ENCODE assay signal across 10 mouse cellular contexts in the genomic region with DNA sequence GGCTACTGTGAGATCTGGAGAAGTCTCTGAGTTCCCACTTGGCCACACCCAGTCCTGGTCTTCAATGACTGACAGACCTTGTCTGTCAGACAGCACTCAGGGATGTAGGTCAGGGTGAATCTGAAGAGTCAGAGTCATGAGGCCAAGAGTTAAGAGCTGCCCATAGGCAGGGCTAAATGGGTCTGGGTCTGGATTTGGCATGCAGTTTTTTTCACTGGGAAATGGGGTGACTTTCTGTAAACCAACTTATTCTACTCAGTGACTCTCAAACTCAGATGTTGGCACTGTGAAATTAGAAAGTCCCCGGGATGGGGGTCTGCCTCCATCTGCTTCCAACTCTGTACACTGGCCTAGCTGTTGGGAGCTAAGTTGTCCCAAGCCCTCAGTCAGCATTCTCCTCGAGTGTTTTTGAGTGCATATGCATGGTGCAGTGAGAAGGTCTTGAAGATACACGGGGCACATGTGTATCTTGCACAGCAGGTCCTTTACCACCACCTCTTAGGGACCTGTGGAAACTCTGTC. TPM values are rescaled to one million over a fixed set of nuclear protein-coding genes. Genes with fewer than 3 reads are reported as not detected.
DNase-seq lines count a peak whose midpoint lies in the region; ATAC-seq and TF ChIP-seq lines count a peak whose summit lies in the region.
"Had no signal": no experiment of that assay in that cellular context is flagged by ENCODE, and none has a peak within 500 bp of the region (broad histone marks: within the 10 kb centered on the region; RNA-seq: fewer than 3 reads in every experiment).

No protein-coding gene starts in this region.

- no peak overlapping the region for H3K4me2 ChIP-seq in forebrain, embryonic 15.5 days (replicated peaks)
- H3K4me2 ChIP-seq in hindbrain, embryonic 11.5 days (replicated peaks; ENCODE audit: low read depth, low read length), result 0 out of 2 replicates have a peak overlapping the region, but pooled peaks have one; percentile 72
- peak overlapping the region; percentile 92 for H3K4me2 ChIP-seq in liver, embryonic 13.5 days

- TF ChIP-seq POLR2A in lung, adult 2 months (IDR thresholded peaks at IDR 0.05; ENCODE audit: borderline replicate concordance, extremely low read depth, low read depth, low read length), result no peak

- H3K4me3 ChIP-seq in forebrain, embryonic 10.5 days, result peak overlapping the region; percentile 65; the same call in 1 of the 2 replicates
- H3K4me3 ChIP-seq in forebrain, embryonic 15.5 days, result no peak overlapping the region
- peak overlapping the region; percentile 91 for H3K4me3 ChIP-seq in lung, adult 2 months (replicated peaks; ENCODE audit: extremely low read depth, low read depth, low read length)
- no peak overlapping the region for H3K4me3 ChIP-seq in hindbrain, embryonic 11.5 days (ENCODE audit: low read depth, low read length)
- peak overlapping the region; percentile 64 for H3K4me3 ChIP-seq in liver, embryonic 13.5 days (replicated peaks)

- WGBS in forebrain, embryonic 10.5 days, result 80% methylated on average over 3 of the region's 3 CpGs
- WGBS in forebrain, embryonic 15.5 days, result 79% methylated on average over 3 of the region's 3 CpGs
- 52% methylated on average over 3 of the region's 3 CpGs for WGBS in lung, adult 2 months
- WGBS in hindbrain, embryonic 11.5 days, result 85% methylated on average over 3 of the region's 3 CpGs
- 61% methylated on average over 3 of the region's 3 CpGs for WGBS in liver, embryonic 13.5 days (ENCODE audit: insufficient replicate concordance)

- TF ChIP-seq CTCF in lung, adult 2 months (IDR thresholded peaks at IDR 0.05; ENCODE audit: insufficient read depth, low read length), result no peak

- peaks cover 37% of the 10 kb centered on the region for H3K4me1 ChIP-seq in forebrain, embryonic 10.5 days
- H3K4me1 ChIP-seq in forebrain, embryonic 15.5 days, result peaks cover 8% of the 10 kb centered on the region
- H3K4me1 ChIP-seq in lung, adult 2 months (ENCODE audit: control insufficient read depth, insufficient read depth, low read length), result peaks cover 8% of the 10 kb centered on the region
- peaks cover 9% of the 10 kb centered on the region; the same call in 1 of the 2 replicates for H3K4me1 ChIP-seq in hindbrain, embryonic 11.5 days (replicated peaks; ENCODE audit: control insufficient read depth, insufficient read depth, low read length)
- H3K4me1 ChIP-seq in liver, embryonic 13.5 days (replicated peaks), result peaks cover 83% of the 10 kb centered on the region

- H3K9me3 ChIP-seq in forebrain, embryonic 10.5 days, result no peaks in the 10 kb centered on the region
- no peaks in the 10 kb centered on the region for H3K9me3 ChIP-seq in forebrain, embryonic 15.5 days
- no peaks in the 10 kb centered on the region for H3K9me3 ChIP-seq in hindbrain, embryonic 11.5 days (ENCODE audit: control insufficient read depth, low read length)
- no peaks in the 10 kb centered on the region for H3K9me3 ChIP-seq in liver, embryonic 13.5 days (replicated peaks)

- 0 out of 2 replicates have a peak, but pooled peaks cover 3% of the 10 kb centered on the region for H3K36me3 ChIP-seq in forebrain, embryonic 10.5 days (replicated peaks)
- no peaks in the 10 kb centered on the region for H3K36me3 ChIP-seq in forebrain, embryonic 15.5 days
- no peaks in the 10 kb centered on the region for H3K36me3 ChIP-seq in hindbrain, embryonic 11.5 days (ENCODE audit: control insufficient read depth, insufficient read depth, low read length)
- H3K36me3 ChIP-seq in liver, embryonic 13.5 days, result no peaks in the 10 kb centered on the region

- DNase-seq in forebrain, embryonic 10.5 days (ENCODE audit: extremely low spot score, low spot score), result no peak
- DNase-seq in lung, adult 2 months, result no peak
- DNase-seq in lung, adult 18-20 months, result no peak
- no peak for DNase-seq in hindbrain, embryonic 11.5 days (ENCODE audit: low spot score)
- no peak for DNase-seq in liver, embryonic 13.5 days
- DNase-seq in adrenal gland, postnatal 14 days, result no peak

- ATAC-seq in forebrain, embryonic 15.5 days (replicated peaks), result no peak
- ATAC-seq in hindbrain, embryonic 11.5 days (ENCODE audit: low FRiP score), result no peak
- ATAC-seq in liver, embryonic 13.5 days (ENCODE audit: low read depth), result no peak
- ATAC-seq in frontal cortex, adult (ENCODE audit: low TSS enrichment), result no peak

- H3K27me3 ChIP-seq in forebrain, embryonic 10.5 days (ENCODE audit: poor library complexity, severe bottlenecking), result peaks cover 28% of the 10 kb centered on the region
- no peaks in the 10 kb centered on the region for H3K27me3 ChIP-seq in forebrain, embryonic 15.5 days
- H3K27me3 ChIP-seq in hindbrain, embryonic 11.5 days (ENCODE audit: control insufficient read depth, insufficient read depth, low read length), result no peaks in the 10 kb centered on the region
- H3K27me3 ChIP-seq in liver, embryonic 13.5 days, result peaks cover 11% of the 10 kb centered on the region; the same call in 1 of the 2 replicates

- H3K27ac ChIP-seq in forebrain, embryonic 10.5 days, result peak overlapping the region; percentile 91; the same call in 1 of the 2 replicates
- H3K27ac ChIP-seq in forebrain, embryonic 15.5 days (replicated peaks), result no peak overlapping the region
- no peak overlapping the region for H3K27ac ChIP-seq in hindbrain, embryonic 11.5 days (ENCODE audit: low read depth, low read length)
- H3K27ac ChIP-seq in liver, embryonic 13.5 days, result peak overlapping the region; percentile 86

- H3K9ac ChIP-seq in forebrain, embryonic 15.5 days (replicated peaks), result no peak overlapping the region
- H3K9ac ChIP-seq in hindbrain, embryonic 11.5 days (ENCODE audit: low read depth, low read length), result no peak overlapping the region
- H3K9ac ChIP-seq in liver, embryonic 13.5 days, result peak overlapping the region; percentile 82; the same call in 1 of the 2 replicates

RNA-seq across cellular contexts. Expression of gene Hspa12b, which starts 1.6 kb away (rescaled TPM):
- polyA plus RNA-seq in forebrain, embryonic 10.5 days (2016; fragmentation: Nextera tagmentation; extraction: Ambion mirVana), result 8.4 and 8.7 TPM in 2 replicates
- 3.7 TPM in 2 replicates for polyA plus RNA-seq in forebrain, embryonic 15.5 days (2015; fragmentation: Nextera tagmentation; extraction: Ambion mirVana)
- 56.2 and 58.3 TPM in 2 replicates for polyA plus RNA-seq in lung, adult 2 months (2012; rRNA removed)
- polyA plus RNA-seq in hindbrain, embryonic 11.5 days (2014; fragmentation: Nextera tagmentation; extraction: Ambion mirVana), result 4.0 and 4.6 TPM in 2 replicates
- polyA plus RNA-seq in liver, embryonic 13.5 days (2015; fragmentation: Nextera tagmentation; extraction: Ambion mirVana), result 2.1 and 2.2 TPM in 2 replicates
- 23.3 and 26.1 TPM in 2 replicates for total RNA-seq in adrenal gland, postnatal 14 days (2021)
- total RNA-seq: neutrophil, adult 5-6 weeks had no signal

RNA-seq across cellular contexts. Expression of gene Gm11037, which starts 4.6 kb away (rescaled TPM):
- polyA plus RNA-seq in forebrain, embryonic 10.5 days (2016; fragmentation: Nextera tagmentation; extraction: Ambion mirVana), result not detected in 2 replicates
- polyA plus RNA-seq in forebrain, embryonic 15.5 days (2015; fragmentation: Nextera tagmentation; extraction: Ambion mirVana), result not detected in 2 replicates
- not detected in 2 replicates for polyA plus RNA-seq in lung, adult 2 months (2012; rRNA removed)
- polyA plus RNA-seq in hindbrain, embryonic 11.5 days (2014; fragmentation: Nextera tagmentation; extraction: Ambion mirVana), result not detected in 2 replicates
- not detected in 2 replicates for polyA plus RNA-seq in liver, embryonic 13.5 days (2015; fragmentation: Nextera tagmentation; extraction: Ambion mirVana)
- total RNA-seq in adrenal gland, postnatal 14 days (2021), result not detected in 2 replicates
- total RNA-seq: neutrophil, adult 5-6 weeks had no signal
- polyA plus RNA-seq: gonadal fat pad, adult 2 months had no signal

RNA-seq across cellular contexts. Expression of gene 1700037H04Rik, which starts 31.2 kb away (rescaled TPM):
- 128 and 129 TPM in 2 replicates for polyA plus RNA-seq in forebrain, embryonic 10.5 days (2016; fragmentation: Nextera tagmentation; extraction: Ambion mirVana)
- 88.7 and 95.4 TPM in 2 replicates for polyA plus RNA-seq in forebrain, embryonic 15.5 days (2015; fragmentation: Nextera tagmentation; extraction: Ambion mirVana)
- polyA plus RNA-seq in lung, adult 2 months (2012; rRNA removed), result 67.6 and 76.4 TPM in 2 replicates
- polyA plus RNA-seq in hindbrain, embryonic 11.5 days (2014; fragmentation: Nextera tagmentation; extraction: Ambion mirVana), result 122 and 123 TPM in 2 replicates
- 124 and 129 TPM in 2 replicates for polyA plus RNA-seq in liver, embryonic 13.5 days (2015; fragmentation: Nextera tagmentation; extraction: Ambion mirVana)
- 69.4 and 79.8 TPM in 2 replicates for total RNA-seq in adrenal gland, postnatal 14 days (2021)

RNA-seq across cellular contexts. Expression of gene Siglec1, which starts 42.1 kb away (rescaled TPM):
- 0.09 and 0.12 TPM in 2 replicates for polyA plus RNA-seq in forebrain, embryonic 10.5 days (2016; fragmentation: Nextera tagmentation; extraction: Ambion mirVana)
- polyA plus RNA-seq in forebrain, embryonic 15.5 days (2015; fragmentation: Nextera tagmentation; extraction: Ambion mirVana), result 0.19 and 0.24 TPM in 2 replicates
- 14.7 and 18.5 TPM in 2 replicates for polyA plus RNA-seq in lung, adult 2 months (2012; rRNA removed)
- polyA plus RNA-seq in hindbrain, embryonic 11.5 days (2014; fragmentation: Nextera tagmentation; extraction: Ambion mirVana), result 0.10 and 0.15 TPM in 2 replicates
- 0.49 and 0.56 TPM in 2 replicates for polyA plus RNA-seq in liver, embryonic 13.5 days (2015; fragmentation: Nextera tagmentation; extraction: Ambion mirVana)
- 2.3 and 8.2 TPM in 2 replicates for total RNA-seq in adrenal gland, postnatal 14 days (2021)

RNA-seq across cellular contexts. Expression of gene Cenpb, which starts 51.2 kb away (rescaled TPM):
- polyA plus RNA-seq in forebrain, embryonic 10.5 days (2016; fragmentation: Nextera tagmentation; extraction: Ambion mirVana), result 8.9 and 10.0 TPM in 2 replicates
- 18.8 and 19.7 TPM in 2 replicates for polyA plus RNA-seq in forebrain, embryonic 15.5 days (2015; fragmentation: Nextera tagmentation; extraction: Ambion mirVana)
- polyA plus RNA-seq in lung, adult 2 months (2012; rRNA removed), result 131 and 138 TPM in 2 replicates
- 8.8 and 9.0 TPM in 2 replicates for polyA plus RNA-seq in hindbrain, embryonic 11.5 days (2014; fragmentation: Nextera tagmentation; extraction: Ambion mirVana)
- polyA plus RNA-seq in liver, embryonic 13.5 days (2015; fragmentation: Nextera tagmentation; extraction: Ambion mirVana), result 3.5 and 4.5 TPM in 2 replicates
- total RNA-seq in adrenal gland, postnatal 14 days (2021), result 65.6 and 70.4 TPM in 2 replicates

Comparison
In these comparisons a context has a peak if more than half of its experiments do, and no peak if none do; other contexts are left out.
1. H3K27ac ChIP-seq: peak in forebrain, embryonic 10.5 days (single experiment) and liver, embryonic 13.5 days (single experiment); none in forebrain, embryonic 15.5 days (single experiment) and hindbrain, embryonic 11.5 days (single experiment).
2. H3K4me3 ChIP-seq: peak in forebrain, embryonic 10.5 days (single experiment), lung, adult 2 months (single experiment) and liver, embryonic 13.5 days (single experiment); none in forebrain, embryonic 15.5 days (single experiment) and hindbrain, embryonic 11.5 days (single experiment).